Mouse (Mus musculus) bone marrow macrophage, adult 2 months (primary cell): ENCODE measurements around the gene Slc7a10.

Experiments
- CTCF ChIP-seq: IDR thresholded peaks from 2 replicates; pipeline ENCODE4 v1.5.1; 2012; ENCODE audit warnings: low read depth, mild to moderate bottlenecking, low read length, moderate library complexity
- POLR2A ChIP-seq: IDR thresholded peaks from 2 replicates; pipeline ENCODE4 v1.6.1; 2012; ENCODE audit warnings: mild to moderate bottlenecking, low read depth, low read length, borderline replicate concordance

- TF ChIP-seq CTCF, result no peak
- TF ChIP-seq POLR2A, result no peak
Observed at GRCm38 (mm10) chr7:35215225-35215624, 29.0 kb downstream of the Slc7a10 start, which contains the start of gene Lrp3.
